Mouse (Mus musculus): Measurements from ENCODE around the gene Ppt1. TPM values are rescaled to one million over a fixed set of nuclear protein-coding genes. Genes with fewer than 3 reads are reported as not detected.

Gene Ppt1
- polyA plus RNA-seq, 1 experiment from 2014 or later: 46.8 TPM

DNA sequence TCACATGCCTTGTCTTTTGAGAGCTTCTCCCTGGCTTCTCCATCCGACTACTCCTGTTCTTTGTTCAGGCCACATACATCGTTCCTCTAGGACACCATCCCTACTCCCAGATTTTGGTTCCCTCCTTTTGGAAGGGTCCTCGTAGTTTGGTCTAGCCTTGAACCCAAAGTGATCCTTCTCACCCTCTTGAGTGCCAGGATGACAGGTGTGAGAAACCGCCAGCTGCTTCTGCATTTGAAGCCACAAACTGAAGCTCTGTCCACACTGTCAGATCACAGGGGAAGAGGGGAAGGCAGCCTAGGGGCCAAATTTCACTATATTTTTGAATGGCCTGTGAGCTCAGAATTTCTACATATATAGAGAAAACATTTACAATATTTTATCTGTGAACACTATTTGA is 18.7 kb downstream of the Ppt1 start:
- Histone ChIP-seq H3K4me1 (replicated peaks; ENCODE audit: control insufficient read depth, insufficient read depth) (no peaks in the 10 kb centered on the region), H3K4me3 (ENCODE audit: low read depth, low read length) (no peak overlapping the region), H3K9me3 (ENCODE audit: control insufficient read depth, low read length) (no peaks in the 10 kb centered on the region), H3K9ac (ENCODE audit: low read length) (no peak overlapping the region), H3K4me2 (replicated peaks; ENCODE audit: low read depth) (no peak overlapping the region), H3K27ac (replicated peaks) (no peak overlapping the region), H3K27me3 (ENCODE audit: control insufficient read depth, insufficient read depth, low read length) (no peaks in the 10 kb centered on the region), H3K36me3 (ENCODE audit: control insufficient read depth, insufficient read depth, low read length) (peaks cover 16% of the 10 kb centered on the region)
- TF ChIP-seq EP300 (optimal IDR thresholded peaks at IDR 0.05) (no peak), CTCF (IDR thresholded peaks at IDR 0.05; ENCODE audit: low read depth) (no peak)
- ATAC-seq (ENCODE audit: low FRiP score, low TSS enrichment) (no peak), DNase-seq (ENCODE audit: low spot score) (no peak)
- WGBS: 89% methylated on average over 4 of the region's 4 CpGs

DNA sequence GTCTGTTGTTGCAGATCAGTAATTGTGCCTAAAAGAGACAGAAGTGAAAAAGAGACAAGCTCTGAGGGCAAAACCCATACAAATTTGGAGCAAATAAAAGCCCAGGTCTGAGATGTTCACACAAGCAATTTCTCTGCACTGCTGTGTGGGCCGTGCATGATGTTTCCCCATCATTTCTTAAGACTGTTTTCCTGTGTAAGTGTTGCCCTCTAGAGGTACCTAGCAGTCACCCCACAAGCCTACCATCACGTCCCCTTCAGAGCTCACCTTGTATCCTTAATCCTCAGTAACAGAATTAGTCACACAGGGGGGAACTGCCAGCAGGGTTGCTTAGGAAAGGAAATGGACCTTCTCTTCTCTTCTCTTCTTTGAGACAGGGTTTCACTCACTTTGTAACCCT is 21.9 kb downstream of the Ppt1 start:
- no peak overlapping the region for H3K27ac ChIP-seq (replicated peaks)
- H3K4me3 ChIP-seq (ENCODE audit: low read depth, low read length): no peak overlapping the region
- no peak for DNase-seq (ENCODE audit: low spot score)
- peak; percentile 64 for TF ChIP-seq CTCF (IDR thresholded peaks at IDR 0.05; ENCODE audit: low read depth)
- no peak for TF ChIP-seq EP300 (optimal IDR thresholded peaks at IDR 0.05)
- no peak overlapping the region for H3K4me2 ChIP-seq (replicated peaks; ENCODE audit: low read depth)
- H3K9me3 ChIP-seq (ENCODE audit: control insufficient read depth, low read length): no peaks in the 10 kb centered on the region
- ATAC-seq (ENCODE audit: low FRiP score, low TSS enrichment): no peak
- H3K4me1 ChIP-seq (replicated peaks; ENCODE audit: control insufficient read depth, insufficient read depth): no peaks in the 10 kb centered on the region
- H3K9ac ChIP-seq (ENCODE audit: low read length): no peak overlapping the region
- 43% methylated on average over 2 of the region's 2 CpGs for WGBS
- H3K27me3 ChIP-seq (ENCODE audit: control insufficient read depth, insufficient read depth, low read length): no peaks in the 10 kb centered on the region
- H3K36me3 ChIP-seq (ENCODE audit: control insufficient read depth, insufficient read depth, low read length): peaks cover 25% of the 10 kb centered on the region

GRCm38 (mm10) chr4:122859096-122859674 is 23.1 kb downstream of the Ppt1 start:
- Histone ChIP-seq H3K27me3 (ENCODE audit: control insufficient read depth, insufficient read depth, low read length) (no peaks in the 10 kb centered on the region), H3K4me1 (replicated peaks; ENCODE audit: control insufficient read depth, insufficient read depth) (no peaks in the 10 kb centered on the region), H3K9ac (ENCODE audit: low read length) (no peak overlapping the region), H3K9me3 (ENCODE audit: control insufficient read depth, low read length) (no peaks in the 10 kb centered on the region), H3K36me3 (ENCODE audit: control insufficient read depth, insufficient read depth, low read length) (peaks cover 29% of the 10 kb centered on the region), H3K4me2 (replicated peaks; ENCODE audit: low read depth) (no peak overlapping the region), H3K27ac (replicated peaks) (no peak overlapping the region), H3K4me3 (ENCODE audit: low read depth, low read length) (no peak overlapping the region)
- DNase-seq (ENCODE audit: low spot score) (no peak), ATAC-seq (ENCODE audit: low FRiP score, low TSS enrichment) (no peak)
- no peak for TF ChIP-seq CTCF (IDR thresholded peaks at IDR 0.05; ENCODE audit: low read depth)
- TF ChIP-seq EP300 (optimal IDR thresholded peaks at IDR 0.05): no peak
- 73% methylated on average over 6 of the region's 6 CpGs for WGBS

DNA sequence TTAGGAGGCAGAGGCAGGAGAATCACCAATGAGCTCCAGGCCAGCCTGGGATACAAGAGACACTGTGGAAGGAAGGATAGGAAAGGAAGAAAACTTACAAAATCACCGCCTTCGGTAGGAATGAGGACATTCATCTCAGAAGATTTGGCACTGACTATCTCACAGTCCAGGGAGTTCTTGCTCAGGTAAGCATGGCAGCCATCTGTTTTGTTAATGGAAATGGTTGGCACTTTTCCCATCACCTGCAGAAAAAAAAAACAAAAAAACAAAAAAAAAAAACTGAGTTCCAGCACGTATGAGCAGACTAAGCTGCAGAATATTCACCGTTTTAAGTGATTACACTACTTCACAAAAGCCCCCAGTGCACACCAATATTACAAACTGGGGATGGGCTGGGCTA is 25.8 kb downstream of the Ppt1 start:
- Histone ChIP-seq H3K27ac (replicated peaks) (no peak overlapping the region), H3K9ac (ENCODE audit: low read length) (no peak overlapping the region), H3K9me3 (ENCODE audit: control insufficient read depth, low read length) (no peaks in the 10 kb centered on the region), H3K36me3 (ENCODE audit: control insufficient read depth, insufficient read depth, low read length) (peaks cover 39% of the 10 kb centered on the region), H3K4me3 (ENCODE audit: low read depth, low read length) (no peak overlapping the region), H3K4me1 (replicated peaks; ENCODE audit: control insufficient read depth, insufficient read depth) (no peaks in the 10 kb centered on the region), H3K27me3 (ENCODE audit: control insufficient read depth, insufficient read depth, low read length) (no peaks in the 10 kb centered on the region), H3K4me2 (replicated peaks; ENCODE audit: low read depth) (no peak overlapping the region)
- DNase-seq (ENCODE audit: low spot score): no peak
- TF ChIP-seq CTCF (IDR thresholded peaks at IDR 0.05; ENCODE audit: low read depth): no peak
- TF ChIP-seq EP300 (optimal IDR thresholded peaks at IDR 0.05): no peak
- no peak for ATAC-seq (ENCODE audit: low FRiP score, low TSS enrichment)
- WGBS: 86% methylated on average over 4 of the region's 4 CpGs

DNA sequence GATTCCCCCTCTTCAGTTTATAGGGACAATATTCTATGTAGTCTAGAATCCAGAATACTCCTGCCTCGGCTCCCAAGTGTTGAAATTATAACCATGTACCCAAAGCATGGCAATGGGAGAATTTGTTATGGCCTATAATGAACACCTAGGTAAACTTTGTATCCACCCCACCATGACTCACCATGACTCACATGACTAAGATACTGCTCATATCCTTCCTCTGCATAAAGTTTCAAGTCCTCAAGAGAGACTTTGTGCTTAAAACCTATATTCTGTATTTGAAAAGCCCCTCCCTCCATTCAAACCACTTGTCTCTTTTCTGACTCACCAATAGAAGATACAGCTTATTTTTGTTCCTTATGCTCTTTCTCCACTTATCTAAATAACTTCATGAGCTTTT is 32.0 kb downstream of the Ppt1 start:
- H3K9me3 ChIP-seq (ENCODE audit: control insufficient read depth, low read length): no peaks in the 10 kb centered on the region
- no peaks in the 10 kb centered on the region for H3K27me3 ChIP-seq (ENCODE audit: control insufficient read depth, insufficient read depth, low read length)
- H3K4me1 ChIP-seq (replicated peaks; ENCODE audit: control insufficient read depth, insufficient read depth): no peaks in the 10 kb centered on the region
- TF ChIP-seq EP300 (optimal IDR thresholded peaks at IDR 0.05) (no peak), CTCF (IDR thresholded peaks at IDR 0.05; ENCODE audit: low read depth) (no peak)
- H3K4me3 ChIP-seq (ENCODE audit: low read depth, low read length): no peak overlapping the region
- no peak for DNase-seq (ENCODE audit: low spot score)
- WGBS: 77% methylated on average over 1 of the region's 1 CpGs
- no peak overlapping the region for H3K27ac ChIP-seq (replicated peaks)
- 0 out of 2 replicates have a peak, but pooled peaks have one; percentile 45 for ATAC-seq (ENCODE audit: low FRiP score, low TSS enrichment)
- H3K4me2 ChIP-seq (replicated peaks; ENCODE audit: low read depth): no peak overlapping the region
- no peak overlapping the region for H3K9ac ChIP-seq (ENCODE audit: low read length)
- peaks cover 33% of the 10 kb centered on the region for H3K36me3 ChIP-seq (ENCODE audit: control insufficient read depth, insufficient read depth, low read length)

GRCm38 (mm10) chr4:122870027-122870426 is 34.0 kb downstream of the Ppt1 start:
- TF ChIP-seq EP300 (optimal IDR thresholded peaks at IDR 0.05): no peak
- peak; percentile 74 for TF ChIP-seq CTCF (IDR thresholded peaks at IDR 0.05; ENCODE audit: low read depth)
- ATAC-seq (ENCODE audit: low FRiP score, low TSS enrichment) (no peak), DNase-seq (ENCODE audit: low spot score) (peak; percentile 34)
- Histone ChIP-seq H3K4me3 (ENCODE audit: low read depth, low read length) (no peak overlapping the region), H3K4me2 (replicated peaks; ENCODE audit: low read depth) (no peak overlapping the region), H3K4me1 (replicated peaks; ENCODE audit: control insufficient read depth, insufficient read depth) (no peaks in the 10 kb centered on the region), H3K27ac (replicated peaks) (no peak overlapping the region), H3K9ac (ENCODE audit: low read length) (no peak overlapping the region), H3K27me3 (ENCODE audit: control insufficient read depth, insufficient read depth, low read length) (no peaks in the 10 kb centered on the region), H3K36me3 (ENCODE audit: control insufficient read depth, insufficient read depth, low read length) (peaks cover 24% of the 10 kb centered on the region), H3K9me3 (ENCODE audit: control insufficient read depth, low read length) (no peaks in the 10 kb centered on the region)
